Mouse (Mus musculus) Patski (cell line): ENCODE data around the gene Wdfy2. TPM values are rescaled to one million over a fixed set of nuclear protein-coding genes. Genes with fewer than 3 reads are reported as not detected.

ENCODE experiments used
- ATAC-seq: fragments of 100-300 bp; one replicate; pipeline ENCODE4 v1.8.0; 2021
- CTCF ChIA-PET: fragments of 350-600 bp; sonication (Branson Sonifier 250); formaldehyde crosslinking; loops from one replicate; lab custom pipeline; 2022; ENCODE audit warnings: inconsistent platforms; lab: Charles Lee
- POLR2A ChIA-PET: fragments of 350-600 bp; sonication (Branson Sonifier 250); formaldehyde crosslinking; loops from one replicate; lab custom pipeline; 2022; ENCODE audit warnings: antibody characterized with exemption, inconsistent platforms; lab: Charles Lee
- DNase-seq: peaks from one replicate; pipeline ENCODE4 v3.0.0-alpha.2; 2011; ENCODE audit warnings: low read depth, low spot score
- H3K27me3 ChIP-seq: fragments of 371-371 bp; one replicate; pipeline ENCODE4 v1.5.1; 2021
- CTCF ChIP-seq: fragments of 100-300 bp; IDR thresholded peaks from one replicate; pipeline ENCODE4 v1.5.1; 2021
- in situ Hi-C: fragments of 300-500 bp; cut with MboI; formaldehyde crosslinking; loops from 3 replicates; pipeline ENCODE4 v1.11.1; 2018; ENCODE audit warnings: low pct_unique_long_range_greater_than_20kb, mixed read lengths
- polyA plus RNA-seq: library from polyadenylated mRNA; unstranded; gene quantifications from one replicate; pipeline ENCODE4 v1.2.3, GENCODE M21; 2021

The Wdfy2 gene
- polyA plus RNA-seq, 1 experiment from 2014 or later = 9.4 TPM

- DNase-seq = no peak
- POLR2A ChIA-PET = no interaction called here
- CTCF ChIA-PET = interaction anchor here (2.8 kb wide), 1 partner anchor 63 kb away, joined by 14 read pairs; no protein-coding TSS in a partner anchor
- no peak for ATAC-seq
- no peak for TF ChIP-seq CTCF
- no peaks in the 10 kb centered on the region for H3K27me3 ChIP-seq
- in situ Hi-C loops = no loop called here
Measured at GRCm38 (mm10) chr14:62878076-62878475, 40.6 kb downstream of the Wdfy2 start.

GRCm38 (mm10) chr14:62878634-62879430, 41.4 kb downstream of the Wdfy2 start:
- ChIA-PET CTCF (interaction anchor here (1.1 to 2.8 kb wide), 9 partner anchors 9 to 91 kb away, joined by 3 to 14 read pairs (median 4); no protein-coding TSS in a partner anchor), POLR2A (no interaction called here)
- DNase-seq (no peak), ATAC-seq (no peak)
- no peaks in the 10 kb centered on the region for H3K27me3 ChIP-seq
- in situ Hi-C loops = no loop called here
- TF ChIP-seq CTCF = no peak

- peak; percentile 84 for ATAC-seq
- peak; percentile 91 for TF ChIP-seq CTCF
- H3K27me3 ChIP-seq = no peaks in the 10 kb centered on the region
- ChIA-PET CTCF (interaction anchor here (1.1 to 2.8 kb wide), 9 partner anchors 10 to 90 kb away, joined by 3 to 14 read pairs (median 4); no protein-coding TSS in a partner anchor), POLR2A (no interaction called here)
- in situ Hi-C loops = no loop called here
- peak; percentile 43 for DNase-seq
Measured at GRCm38 (mm10) chr14:62879497-62879896, 42.0 kb downstream of the Wdfy2 start.

GRCm38 (mm10) chr14:62880084-62880851, 42.8 kb downstream of the Wdfy2 start:
- H3K27me3 ChIP-seq = no peaks in the 10 kb centered on the region
- POLR2A ChIA-PET = no interaction called here
- DNase-seq (peak; percentile 94), ATAC-seq (peak; percentile 91)
- CTCF ChIA-PET = interaction anchor here (1.1 to 2.8 kb wide), 6 partner anchors 24 to 73 kb away, joined by 3 to 14 read pairs (median 7); no protein-coding TSS in a partner anchor
- TF ChIP-seq CTCF = no peak
- in situ Hi-C loops = loop anchor here (5.0 kb wide), 1 partner anchor 57 kb away; no protein-coding TSS in a partner anchor

- ChIA-PET POLR2A (interaction anchor here (0.6 kb wide), 1 partner anchor 128 kb away, joined by 3 read pairs; no protein-coding TSS in a partner anchor), CTCF (interaction anchor here (0.7 to 2.7 kb wide), 6 partner anchors 16 to 390 kb away, joined by 3 to 7 read pairs (median 3); no protein-coding TSS in a partner anchor)
- no peaks in the 10 kb centered on the region for H3K27me3 ChIP-seq
- no peak for DNase-seq
- ATAC-seq = no peak
- in situ Hi-C loops = loop anchor here (5.0 kb wide), 1 partner anchor 55 kb away; no protein-coding TSS in a partner anchor
- peak; percentile 46 for TF ChIP-seq CTCF
Measured at GRCm38 (mm10) chr14:62882061-62882614, 44.7 kb downstream of the Wdfy2 start.

GRCm38 (mm10) chr14:62883551-62883950, 46.1 kb downstream of the Wdfy2 start:
- no peak for ATAC-seq
- no peak for TF ChIP-seq CTCF
- no peak for DNase-seq
- H3K27me3 ChIP-seq = no peaks in the 10 kb centered on the region
- in situ Hi-C loops = loop anchor here (5.0 kb wide), 1 partner anchor 54 kb away; no protein-coding TSS in a partner anchor
- CTCF ChIA-PET = interaction anchor here (2.7 kb wide), 1 partner anchor 16 kb away, joined by 7 read pairs; no protein-coding TSS in a partner anchor
- POLR2A ChIA-PET = interaction anchor here (0.7 kb wide), 1 partner anchor 331 kb away, joined by 3 read pairs; no protein-coding TSS in a partner anchor

- POLR2A ChIA-PET = no interaction called here
- CTCF ChIA-PET = interaction anchor here (0.9 to 2.7 kb wide), 3 partner anchors 16 to 494 kb away, joined by 3 to 7 read pairs (median 4); no protein-coding TSS in a partner anchor
- no peak for TF ChIP-seq CTCF
- DNase-seq = no peak
- no peak for ATAC-seq
- in situ Hi-C loops = loop anchor here (5.0 kb wide), 1 partner anchor 53 kb away; no protein-coding TSS in a partner anchor
- H3K27me3 ChIP-seq = no peaks in the 10 kb centered on the region
Measured at GRCm38 (mm10) chr14:62884171-62884570, 46.7 kb downstream of the Wdfy2 start.

GRCm38 (mm10) chr14:62884639-62885038, 47.2 kb downstream of the Wdfy2 start:
- ATAC-seq = no peak
- H3K27me3 ChIP-seq = no peaks in the 10 kb centered on the region
- CTCF ChIA-PET = interaction anchor here (0.9 to 2.7 kb wide), 4 partner anchors 11 to 495 kb away, joined by 3 to 7 read pairs (median 4); no protein-coding TSS in a partner anchor
- POLR2A ChIA-PET = no interaction called here
- no peak for TF ChIP-seq CTCF
- no peak for DNase-seq
- in situ Hi-C loops = loop anchor here (5.0 kb wide), 1 partner anchor 53 kb away; no protein-coding TSS in a partner anchor

- in situ Hi-C loops = no loop called here
- DNase-seq (no peak), ATAC-seq (no peak)
- ChIA-PET POLR2A (no interaction called here), CTCF (interaction anchor here (1.1 kb wide), 2 partner anchors 11 to 34 kb away, joined by 3 to 4 read pairs; no protein-coding TSS in a partner anchor)
- H3K27me3 ChIP-seq = no peaks in the 10 kb centered on the region
- no peak for TF ChIP-seq CTCF
Measured at GRCm38 (mm10) chr14:62885146-62885545, 47.7 kb downstream of the Wdfy2 start.
